Mouse (Mus musculus): Measurements from ENCODE around the gene Acsbg1. TPM values are rescaled to one million over a fixed set of nuclear protein-coding genes. Genes with fewer than 3 reads are reported as not detected.
"Not testable (repeated sequence)": the region's sequence is repeated elsewhere in the genome, so short reads cannot be mapped to it uniquely, and the experiment has no call there.

The Acsbg1 gene
- polyA plus RNA-seq, 1 experiment from 2014 or later = 14.7 TPM

- under 1% methylated on average over 90 of the region's 92 CpGs for WGBS
- H3K27ac ChIP-seq (replicated peaks; ENCODE audit: low read depth, low read length) = no peak overlapping the region; the same call in 1 of the 2 replicates
- ATAC-seq (ENCODE audit: low FRiP score, low TSS enrichment) = peak; percentile 74
Observed at GRCm38 (mm10) chr9:54699345-54700173, 37.9 kb upstream of the Acsbg1 start.

DNA sequence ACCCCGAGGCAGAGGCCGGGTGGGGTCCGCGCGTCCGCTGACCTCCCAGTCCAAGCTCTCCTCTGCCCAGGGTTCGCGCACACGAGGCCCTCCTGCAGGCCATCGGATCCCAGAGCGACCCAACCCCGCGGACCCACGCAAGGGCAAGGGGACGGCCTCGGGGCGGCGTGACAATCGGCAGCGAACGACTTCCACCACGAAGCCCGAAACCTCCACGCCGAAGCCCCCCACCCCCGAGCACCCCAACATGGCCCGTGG is 37.3 kb upstream of the Acsbg1 start:
- no peaks in the 10 kb centered on the region for H3K9me3 ChIP-seq (ENCODE audit: control insufficient read depth, low read length)
- peaks cover 5% of the 10 kb centered on the region; the same call in 1 of the 2 replicates for H3K4me1 ChIP-seq (ENCODE audit: control insufficient read depth, insufficient read depth, low read length)
- H3K9ac ChIP-seq (replicated peaks; ENCODE audit: low read length) = peak overlapping the region; percentile 64
- peak overlapping the region; percentile 83 for H3K4me2 ChIP-seq (ENCODE audit: low read length)
- peak overlapping the region; percentile 63 for H3K4me3 ChIP-seq (replicated peaks; ENCODE audit: low read depth, low read length)
- no peaks in the 10 kb centered on the region for H3K36me3 ChIP-seq (ENCODE audit: control insufficient read depth, insufficient read depth, low read length)
- DNase-seq (no peak), ATAC-seq (ENCODE audit: low FRiP score, low TSS enrichment) (peak; percentile 75)
- WGBS = 10% methylated on average over 27 of the region's 27 CpGs
- no peak overlapping the region for H3K27ac ChIP-seq (replicated peaks; ENCODE audit: low read depth, low read length)
- peaks cover 24% of the 10 kb centered on the region for H3K27me3 ChIP-seq (ENCODE audit: control insufficient read depth, insufficient read depth, low read length)

More at GRCm38 (mm10) chr9:54699345-54700173, 37.9 kb upstream of the Acsbg1 start:
- H3K36me3 ChIP-seq (ENCODE audit: control insufficient read depth, insufficient read depth, low read length) = no peaks in the 10 kb centered on the region
- H3K4me2 ChIP-seq (ENCODE audit: low read length) = peak overlapping the region; percentile 83
- peak overlapping the region; percentile 64 for H3K9ac ChIP-seq (replicated peaks; ENCODE audit: low read length)
- peak; percentile 87 for DNase-seq
- H3K4me3 ChIP-seq (replicated peaks; ENCODE audit: low read depth, low read length) = peak overlapping the region; percentile 63
- H3K27me3 ChIP-seq (ENCODE audit: control insufficient read depth, insufficient read depth, low read length) = peaks cover 24% of the 10 kb centered on the region
- H3K4me1 ChIP-seq (ENCODE audit: control insufficient read depth, insufficient read depth, low read length) = peaks cover 5% of the 10 kb centered on the region; the same call in 1 of the 2 replicates
- no peaks in the 10 kb centered on the region for H3K9me3 ChIP-seq (ENCODE audit: control insufficient read depth, low read length)

DNA sequence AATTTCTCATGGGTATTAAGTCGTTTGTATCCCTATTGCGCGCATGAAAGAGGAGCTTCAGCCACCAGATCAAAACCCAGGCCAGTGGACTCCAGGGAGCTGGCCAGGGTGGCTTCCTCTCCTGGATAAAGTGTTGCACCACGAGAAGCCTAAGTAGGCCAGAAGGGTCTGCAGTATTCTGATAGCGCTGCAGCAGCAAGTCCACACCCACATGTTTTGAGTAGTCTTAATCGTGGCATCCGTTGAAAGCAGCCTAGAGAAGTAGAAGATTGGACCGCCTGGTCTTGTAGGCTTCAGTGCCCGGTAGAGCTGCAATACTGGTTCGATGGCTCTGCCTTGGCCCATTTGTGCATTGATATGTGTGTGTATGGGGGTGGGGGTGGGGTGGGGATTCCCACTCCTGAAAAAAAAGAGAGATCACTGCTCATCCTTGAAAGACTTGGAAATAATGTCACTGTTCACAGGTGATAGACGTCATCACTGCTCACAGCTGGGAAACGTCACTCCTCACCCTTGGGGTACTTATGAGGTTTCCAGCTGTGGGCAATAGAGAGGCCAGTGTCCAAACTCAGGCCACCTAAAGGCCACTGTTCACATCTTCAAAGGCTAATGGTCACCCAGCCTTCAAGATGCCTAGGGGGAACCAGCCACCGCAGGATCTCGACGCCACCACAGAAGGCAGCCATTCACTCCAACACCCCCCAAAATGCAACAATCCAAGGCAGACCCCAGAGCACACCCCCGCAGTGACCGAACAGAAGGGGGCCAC is 36.8 kb upstream of the Acsbg1 start, which contains the start of gene Dnaja4:
TSS of gene Dnaja4 (plus strand) at position 556 of the 769 bp plus-strand sequence.
- Histone ChIP-seq H3K9me3 (ENCODE audit: control insufficient read depth, low read length) (no peaks in the 10 kb centered on the region), H3K4me1 (ENCODE audit: control insufficient read depth, insufficient read depth, low read length) (peaks cover 5% of the 10 kb centered on the region; the same call in 1 of the 2 replicates), H3K9ac (replicated peaks; ENCODE audit: low read length) (peak within 1 kb of the TSS; percentile 64), H3K27ac (replicated peaks; ENCODE audit: low read depth, low read length) (no peak within 1 kb of the TSS; the same call in 1 of the 2 replicates), H3K36me3 (ENCODE audit: control insufficient read depth, insufficient read depth, low read length) (no peaks in the 10 kb centered on the region), H3K4me2 (ENCODE audit: low read length) (peak within 1 kb of the TSS; percentile 83), H3K4me3 (replicated peaks; ENCODE audit: low read depth, low read length) (peak within 1 kb of the TSS; percentile 63), H3K27me3 (ENCODE audit: control insufficient read depth, insufficient read depth, low read length) (peaks cover 24% of the 10 kb centered on the region)
- 69% methylated on average over 17 of the region's 17 CpGs for WGBS
- DNase-seq (no peak), ATAC-seq (ENCODE audit: low FRiP score, low TSS enrichment) (peak; percentile 34; the same call in 1 of the 2 replicates)

GRCm38 (mm10) chr9:54691241-54691805 is 29.7 kb upstream of the Acsbg1 start:
- DNase-seq = peak; percentile 68
- H3K9ac ChIP-seq (replicated peaks; ENCODE audit: low read length) = 0 out of 2 replicates have a peak overlapping the region, but pooled peaks have one; percentile 16
- H3K27ac ChIP-seq (replicated peaks; ENCODE audit: low read depth, low read length); H3K9me3 ChIP-seq (ENCODE audit: control insufficient read depth, low read length); H3K27me3 ChIP-seq (ENCODE audit: control insufficient read depth, insufficient read depth, low read length); H3K4me1 ChIP-seq (ENCODE audit: control insufficient read depth, insufficient read depth, low read length); ATAC-seq (ENCODE audit: low FRiP score, low TSS enrichment); H3K36me3 ChIP-seq (ENCODE audit: control insufficient read depth, insufficient read depth, low read length): not testable (repeated sequence)
- H3K4me3 ChIP-seq (replicated peaks; ENCODE audit: low read depth, low read length) = peak overlapping the region; percentile 25
- peak overlapping the region; percentile 55 for H3K4me2 ChIP-seq (ENCODE audit: low read length)
- WGBS = 5% methylated on average over 30 of the region's 31 CpGs

DNA sequence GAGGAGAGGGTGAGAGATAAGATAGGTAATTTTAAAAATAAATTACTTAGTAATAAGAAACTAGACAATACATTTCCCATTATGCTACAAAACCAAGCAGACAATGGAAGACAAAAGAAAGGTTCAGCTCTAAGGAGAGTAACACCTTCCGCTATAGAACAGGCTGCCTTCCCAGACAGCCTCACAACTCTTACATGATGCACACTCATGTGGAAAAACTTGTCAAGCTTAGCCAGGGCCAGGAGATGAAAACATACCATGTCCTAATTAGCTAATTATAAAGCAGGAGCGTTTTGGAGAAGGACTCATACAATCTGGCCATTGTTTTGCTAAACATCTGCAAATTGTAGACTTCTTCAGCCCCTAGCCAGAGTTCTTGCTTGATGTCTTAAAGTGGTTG is 29.0 kb upstream of the Acsbg1 start:
- H3K4me3 ChIP-seq (replicated peaks; ENCODE audit: low read depth, low read length); H3K27ac ChIP-seq (replicated peaks; ENCODE audit: low read depth, low read length); H3K4me2 ChIP-seq (ENCODE audit: low read length); H3K9me3 ChIP-seq (ENCODE audit: control insufficient read depth, low read length); ATAC-seq (ENCODE audit: low FRiP score, low TSS enrichment); H3K27me3 ChIP-seq (ENCODE audit: control insufficient read depth, insufficient read depth, low read length); H3K9ac ChIP-seq (replicated peaks; ENCODE audit: low read length); H3K4me1 ChIP-seq (ENCODE audit: control insufficient read depth, insufficient read depth, low read length); DNase-seq; H3K36me3 ChIP-seq (ENCODE audit: control insufficient read depth, insufficient read depth, low read length): not testable (repeated sequence)
- WGBS = 70% methylated on average over 2 of the region's 2 CpGs

DNA sequence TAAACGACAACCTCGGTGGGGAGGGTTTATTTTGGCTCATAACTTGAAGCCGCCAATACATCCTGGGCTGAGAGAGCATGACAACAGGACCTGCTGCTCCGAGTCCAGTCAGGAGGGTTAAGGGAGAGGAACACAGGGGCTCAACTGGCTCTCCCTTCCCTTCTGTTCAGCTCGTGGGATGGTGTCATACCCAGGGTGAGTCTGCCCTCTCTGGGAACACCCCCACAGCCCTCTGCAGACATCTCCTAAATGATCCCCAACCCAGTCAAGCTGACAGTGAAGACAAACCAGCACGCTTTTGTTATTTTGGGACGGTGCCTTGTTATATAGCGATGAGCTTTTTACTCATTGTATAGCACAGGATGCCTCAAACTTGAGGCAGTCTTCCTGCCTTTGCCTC is 27.8 kb upstream of the Acsbg1 start:
- ATAC-seq (ENCODE audit: low FRiP score, low TSS enrichment) (no peak), DNase-seq (no peak)
- Histone ChIP-seq H3K36me3 (ENCODE audit: control insufficient read depth, insufficient read depth, low read length) (no peaks in the 10 kb centered on the region), H3K9ac (replicated peaks; ENCODE audit: low read length) (no peak overlapping the region), H3K4me2 (ENCODE audit: low read length) (no peak overlapping the region), H3K27me3 (ENCODE audit: control insufficient read depth, insufficient read depth, low read length) (0 out of 2 replicates have a peak, but pooled peaks cover 6% of the 10 kb centered on the region), H3K27ac (replicated peaks; ENCODE audit: low read depth, low read length) (no peak overlapping the region), H3K4me3 (replicated peaks; ENCODE audit: low read depth, low read length) (no peak overlapping the region), H3K9me3 (ENCODE audit: control insufficient read depth, low read length) (no peaks in the 10 kb centered on the region), H3K4me1 (ENCODE audit: control insufficient read depth, insufficient read depth, low read length) (no peaks in the 10 kb centered on the region)
- 78% methylated on average over 8 of the region's 8 CpGs for WGBS

GRCm38 (mm10) chr9:54687246-54688236 is 25.9 kb upstream of the Acsbg1 start:
- DNase-seq = no peak
- no peaks in the 10 kb centered on the region for H3K36me3 ChIP-seq (ENCODE audit: control insufficient read depth, insufficient read depth, low read length)
- no peak overlapping the region for H3K27ac ChIP-seq (replicated peaks; ENCODE audit: low read depth, low read length)
- no peak for ATAC-seq (ENCODE audit: low FRiP score, low TSS enrichment)
- no peak overlapping the region for H3K4me2 ChIP-seq (ENCODE audit: low read length)
- 0 out of 2 replicates have a peak, but pooled peaks cover 4% of the 10 kb centered on the region for H3K27me3 ChIP-seq (ENCODE audit: control insufficient read depth, insufficient read depth, low read length)
- no peak overlapping the region for H3K9ac ChIP-seq (replicated peaks; ENCODE audit: low read length)
- H3K4me1 ChIP-seq (ENCODE audit: control insufficient read depth, insufficient read depth, low read length) = no peaks in the 10 kb centered on the region
- 64% methylated on average over 14 of the region's 14 CpGs for WGBS
- no peak overlapping the region for H3K4me3 ChIP-seq (replicated peaks; ENCODE audit: low read depth, low read length)
- H3K9me3 ChIP-seq (ENCODE audit: control insufficient read depth, low read length) = no peaks in the 10 kb centered on the region
